Mouse (Mus musculus) left cerebral cortex, adult 18-20 months (tissue): ENCODE data around the gene Tspan2. TPM values are rescaled to one million over a fixed set of nuclear protein-coding genes. Genes with fewer than 3 reads are reported as not detected.
A peak's percentile ranks its signal among the peaks of the same experiment; 100 is the strongest.

Experiments used
- DNase-seq, 2 experiments: peaks; one replicate each; pipeline ENCODE4 v3.0.0; 2021 to 2022; ENCODE audit warnings: low spot score in 2 of 2, mixed read lengths in 1 of 2
- total RNA-seq, 2 experiments: library from RNA; stranded (reverse); gene quantifications; 2 replicates each; pipeline ENCODE4 v1.2.3; 2021

Gene Tspan2
- total RNA-seq, 2 experiments from 2014 or later = 34.6 to 39.4 TPM

- DNase-seq = no peak
Observed at GRCm38 (mm10) chr3:102733050-102733449, 1.3 kb upstream of the Tspan2 start.

- no peak for DNase-seq
Observed at GRCm38 (mm10) chr3:102733936-102734312, 405 bp upstream of the Tspan2 start.

GRCm38 (mm10) chr3:102735031-102735558 lies 766 bp downstream of the Tspan2 start:
- peak in 1 of 2 experiments; percentile 9 for DNase-seq

GRCm38 (mm10) chr3:102735638-102736037 lies 1.3 kb downstream of the Tspan2 start:
- DNase-seq = no peak

GRCm38 (mm10) chr3:102736436-102736835 lies 2.1 kb downstream of the Tspan2 start:
- no peak for DNase-seq

- DNase-seq = no peak
Observed at GRCm38 (mm10) chr3:102737106-102737505, 2.8 kb downstream of the Tspan2 start.

GRCm38 (mm10) chr3:102738161-102738901 lies 4.0 kb downstream of the Tspan2 start:
- no peak for DNase-seq

- no peak for DNase-seq
Observed at GRCm38 (mm10) chr3:102738926-102739325, 4.6 kb downstream of the Tspan2 start.

GRCm38 (mm10) chr3:102742725-102743124 lies 8.4 kb downstream of the Tspan2 start:
- no peak for DNase-seq

GRCm38 (mm10) chr3:102743202-102743601 lies 8.9 kb downstream of the Tspan2 start:
- no peak for DNase-seq

GRCm38 (mm10) chr3:102743781-102744471 lies 9.6 kb downstream of the Tspan2 start:
- no peak for DNase-seq

GRCm38 (mm10) chr3:102744657-102745056 lies 10.3 kb downstream of the Tspan2 start:
- DNase-seq = no peak

GRCm38 (mm10) chr3:102746174-102746573 lies 11.8 kb downstream of the Tspan2 start:
- DNase-seq = no peak

GRCm38 (mm10) chr3:102748038-102748437 lies 13.7 kb downstream of the Tspan2 start:
- no peak for DNase-seq

GRCm38 (mm10) chr3:102748686-102749085 lies 14.4 kb downstream of the Tspan2 start:
- DNase-seq = no peak

GRCm38 (mm10) chr3:102751136-102751535 lies 16.8 kb downstream of the Tspan2 start:
- no peak for DNase-seq

- DNase-seq = no peak
Observed at GRCm38 (mm10) chr3:102751536-102751935, 17.2 kb downstream of the Tspan2 start.

GRCm38 (mm10) chr3:102752053-102752452 lies 17.7 kb downstream of the Tspan2 start:
- no peak for DNase-seq

- no peak for DNase-seq
Observed at GRCm38 (mm10) chr3:102752457-102752856, 18.1 kb downstream of the Tspan2 start.

- no peak for DNase-seq
Observed at GRCm38 (mm10) chr3:102755801-102756200, 21.5 kb downstream of the Tspan2 start.

- DNase-seq = no peak
Observed at GRCm38 (mm10) chr3:102757019-102757418, 22.7 kb downstream of the Tspan2 start.

- DNase-seq = no peak
Observed at GRCm38 (mm10) chr3:102760236-102760635, 25.9 kb downstream of the Tspan2 start.
